Mouse (Mus musculus) lung, postnatal 0 days (tissue): Measurements from ENCODE around the gene Ypel3.

Source experiments
- CTCF ChIP-seq: IDR thresholded peaks from 2 replicates; pipeline ENCODE4 v1.5.1; 2016; ENCODE audit warnings: antibody characterized with exemption, mild to moderate bottlenecking
- EP300 ChIP-seq: IDR thresholded peaks from 2 replicates; pipeline ENCODE4 v1.6.1; 2016; ENCODE audit warnings: antibody characterized with exemption, mild to moderate bottlenecking, control low read depth

- peak; percentile 20; the same call in 1 of the 2 replicates for TF ChIP-seq CTCF
- TF ChIP-seq EP300 = no peak
These were observed 23.7 kb downstream of the Ypel3 start for GRCm38 (mm10) chr7:126800269-126801056.
